Mouse (Mus musculus): ENCODE measurements around the gene Hsf4. TPM values are rescaled to one million over a fixed set of nuclear protein-coding genes. Genes with fewer than 3 reads are reported as not detected.

Hsf4 gene
- polyA plus RNA-seq, 1 experiment from 2014 or later = not detected

DNA sequence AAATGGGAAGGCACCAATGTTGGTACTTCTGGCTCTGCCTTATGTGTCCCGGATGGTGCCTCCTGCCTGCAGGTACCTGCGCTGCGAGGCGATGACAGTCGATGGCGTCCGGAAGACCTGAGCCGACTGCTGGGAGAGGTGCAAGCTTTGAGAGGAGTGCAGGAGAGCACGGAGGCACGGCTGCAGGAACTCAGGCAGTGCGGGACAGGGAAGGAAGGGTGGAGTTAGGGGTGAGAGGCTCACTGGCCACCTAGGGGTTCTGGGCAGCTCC, 1.2 kb downstream of the Hsf4 start:
- Histone ChIP-seq H3K36me3 (no peaks in the 10 kb centered on the region), H3K4me1 (peaks cover 39% of the 10 kb centered on the region), H3K9ac (no peak overlapping the region), H3K4me2 (peak overlapping the region; percentile 96; the same call in 1 of the 2 replicates), H3K9me3 (0 out of 2 replicates have a peak, but pooled peaks cover 6% of the 10 kb centered on the region), H3K27me3 (replicated peaks) (peaks cover 100% of the 10 kb centered on the region), H3K4me3 (peak overlapping the region; percentile 10; the same call in 1 of the 2 replicates), H3K27ac (replicated peaks) (no peak overlapping the region)
- 5% methylated on average over 11 of the region's 11 CpGs for WGBS
- ATAC-seq (ENCODE audit: extremely low read depth, insufficient number of reproducible peaks, low FRiP score, low TSS enrichment) = no peak

GRCm38 (mm10) chr8:105275387-105275786, 5.8 kb downstream of the Hsf4 start:
- no peak for ATAC-seq (ENCODE audit: extremely low read depth, insufficient number of reproducible peaks, low FRiP score, low TSS enrichment)
- Histone ChIP-seq H3K4me2 (peak overlapping the region; percentile 81), H3K27ac (replicated peaks) (no peak overlapping the region), H3K9me3 (no peaks in the 10 kb centered on the region), H3K27me3 (replicated peaks) (peaks cover 100% of the 10 kb centered on the region), H3K36me3 (no peaks in the 10 kb centered on the region), H3K4me3 (peak overlapping the region; percentile 54), H3K4me1 (peaks cover 36% of the 10 kb centered on the region), H3K9ac (peak overlapping the region; percentile 44; the same call in 1 of the 2 replicates)
- 12% methylated on average over 11 of the region's 11 CpGs for WGBS

DNA sequence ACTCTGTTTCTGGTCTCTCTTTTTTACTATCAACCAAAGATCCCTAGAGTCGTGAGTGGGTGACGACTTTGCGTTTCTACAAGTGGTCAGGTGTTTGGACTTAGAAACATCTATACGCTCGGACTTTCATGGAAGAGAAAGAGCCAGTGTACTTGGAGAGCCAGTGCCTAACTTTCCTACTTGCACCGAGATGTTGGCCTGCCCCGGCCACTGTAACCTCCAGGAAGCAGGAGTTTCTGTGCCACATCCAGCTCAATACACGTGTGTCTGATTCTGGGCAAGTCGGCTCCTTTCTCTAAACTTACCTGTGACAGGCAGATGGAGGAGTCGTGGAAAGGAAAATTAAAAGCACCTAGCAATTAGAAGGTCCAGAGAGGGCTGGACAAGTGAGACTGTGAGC, 6.2 kb downstream of the Hsf4 start, which contains the start of gene Nol3:
Gene Nol3 (plus strand): TSS at position 301 of the 400 bp plus-strand sequence.
- no peaks in the 10 kb centered on the region for H3K9me3 ChIP-seq

DNA sequence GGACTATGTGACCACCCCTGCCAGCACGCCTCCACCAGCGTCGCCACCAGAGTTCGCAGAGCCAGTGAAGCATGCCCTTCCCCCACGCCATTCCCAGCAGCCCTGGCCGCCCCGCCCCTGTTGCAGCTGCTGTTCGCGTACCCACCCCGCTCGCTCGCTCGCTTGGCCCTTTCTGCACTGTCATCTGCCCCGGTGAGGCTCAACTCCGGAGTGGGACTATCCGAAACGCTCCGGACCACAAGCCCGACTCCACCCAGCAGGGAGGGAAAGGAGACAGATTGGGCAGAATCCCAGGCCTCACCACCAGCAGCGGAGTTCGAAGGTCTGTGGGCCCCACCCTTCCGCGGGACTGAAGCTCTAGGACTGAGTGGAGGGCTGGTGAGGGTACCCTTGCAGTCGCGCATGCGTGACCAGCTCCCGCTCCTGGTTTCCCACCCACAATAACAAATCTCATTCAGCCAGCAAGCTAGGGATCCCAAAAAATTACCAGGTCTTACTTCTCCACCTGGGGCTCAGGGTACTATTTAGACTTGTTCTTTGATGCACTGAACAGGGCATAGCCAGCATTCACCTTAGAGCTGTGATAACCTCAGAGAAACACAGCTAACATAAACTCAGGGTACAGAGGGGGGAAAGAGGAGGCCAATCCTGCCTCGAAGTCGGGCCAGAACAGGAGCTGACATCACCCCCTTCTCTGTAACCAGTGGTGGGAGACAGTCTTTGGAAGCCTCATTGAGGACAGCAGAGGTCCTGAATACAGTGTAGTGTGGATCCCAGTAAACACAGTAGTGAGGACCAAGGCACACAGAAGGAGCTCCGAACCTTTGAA, 6.9 kb downstream of the Hsf4 start:
- peaks cover 30% of the 10 kb centered on the region for H3K4me1 ChIP-seq
- H3K4me2 ChIP-seq = peak overlapping the region; percentile 81
- ATAC-seq (ENCODE audit: extremely low read depth, insufficient number of reproducible peaks, low FRiP score, low TSS enrichment) = peak; percentile 49
- no peaks in the 10 kb centered on the region for H3K9me3 ChIP-seq
- no peak overlapping the region for H3K27ac ChIP-seq (replicated peaks)
- peak overlapping the region; percentile 77 for H3K9ac ChIP-seq
- peak overlapping the region; percentile 54 for H3K4me3 ChIP-seq
- peaks cover 96% of the 10 kb centered on the region for H3K27me3 ChIP-seq (replicated peaks)
- H3K36me3 ChIP-seq = peaks cover 3% of the 10 kb centered on the region
- 2% methylated on average over 30 of the region's 30 CpGs for WGBS

More for the DNA sequence above, 6.2 kb downstream of the Hsf4 start, which contains the start of gene Nol3:
- no peak for ATAC-seq (ENCODE audit: extremely low read depth, insufficient number of reproducible peaks, low FRiP score, low TSS enrichment)
- Histone ChIP-seq H3K36me3 (no peaks in the 10 kb centered on the region; the same call in 1 of the 2 replicates), H3K27ac (replicated peaks) (no peak within 1 kb of the TSS), H3K27me3 (replicated peaks) (peaks cover 100% of the 10 kb centered on the region), H3K4me1 (peaks cover 32% of the 10 kb centered on the region), H3K9ac (peak within 1 kb of the TSS; percentile 77), H3K4me3 (peak within 1 kb of the TSS; percentile 54), H3K4me2 (peak within 1 kb of the TSS; percentile 81)
- 12% methylated on average over 10 of the region's 10 CpGs for WGBS

DNA sequence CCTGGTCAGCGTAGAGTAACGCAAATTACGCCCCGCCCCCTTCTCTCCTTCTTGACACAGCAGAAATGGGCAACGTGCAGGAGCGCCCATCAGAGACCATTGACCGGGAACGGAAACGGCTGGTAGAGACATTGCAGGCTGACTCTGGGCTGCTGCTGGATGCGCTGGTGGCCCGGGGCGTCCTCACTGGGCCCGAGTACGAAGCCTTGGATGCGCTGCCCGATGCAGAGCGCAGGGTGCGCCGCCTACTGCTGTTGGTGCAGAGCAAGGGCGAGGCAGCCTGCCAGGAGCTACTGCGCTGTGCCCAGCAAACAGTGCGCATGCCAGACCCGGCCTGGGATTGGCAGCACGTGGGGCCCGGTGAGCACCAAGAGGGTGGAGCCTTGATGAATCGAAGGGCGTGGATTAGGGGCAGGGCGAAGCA, 9.3 kb downstream of the Hsf4 start:
- peak overlapping the region; percentile 66 for H3K9ac ChIP-seq
- H3K4me3 ChIP-seq = peak overlapping the region; percentile 41
- peaks cover 16% of the 10 kb centered on the region for H3K36me3 ChIP-seq
- H3K9me3 ChIP-seq = no peaks in the 10 kb centered on the region
- WGBS = 4% methylated on average over 28 of the region's 28 CpGs
- H3K27ac ChIP-seq (replicated peaks) = no peak overlapping the region
- ATAC-seq (ENCODE audit: extremely low read depth, insufficient number of reproducible peaks, low FRiP score, low TSS enrichment) = no peak
- H3K4me2 ChIP-seq = peak overlapping the region; percentile 68
- H3K27me3 ChIP-seq (replicated peaks) = peaks cover 91% of the 10 kb centered on the region
- peaks cover 34% of the 10 kb centered on the region for H3K4me1 ChIP-seq

- 65% methylated on average over 3 of the region's 3 CpGs for WGBS
- H3K27ac ChIP-seq (replicated peaks) = no peak overlapping the region
- ATAC-seq (ENCODE audit: extremely low read depth, insufficient number of reproducible peaks, low FRiP score, low TSS enrichment) = no peak
- H3K4me1 ChIP-seq = peaks cover 30% of the 10 kb centered on the region
- peaks cover 20% of the 10 kb centered on the region for H3K36me3 ChIP-seq
- no peaks in the 10 kb centered on the region for H3K9me3 ChIP-seq
- no peak overlapping the region for H3K4me3 ChIP-seq
- no peak overlapping the region for H3K9ac ChIP-seq
- peaks cover 82% of the 10 kb centered on the region for H3K27me3 ChIP-seq (replicated peaks)
- H3K4me2 ChIP-seq = no peak overlapping the region
Observed at GRCm38 (mm10) chr8:105280567-105280966, 11.0 kb downstream of the Hsf4 start.

DNA sequence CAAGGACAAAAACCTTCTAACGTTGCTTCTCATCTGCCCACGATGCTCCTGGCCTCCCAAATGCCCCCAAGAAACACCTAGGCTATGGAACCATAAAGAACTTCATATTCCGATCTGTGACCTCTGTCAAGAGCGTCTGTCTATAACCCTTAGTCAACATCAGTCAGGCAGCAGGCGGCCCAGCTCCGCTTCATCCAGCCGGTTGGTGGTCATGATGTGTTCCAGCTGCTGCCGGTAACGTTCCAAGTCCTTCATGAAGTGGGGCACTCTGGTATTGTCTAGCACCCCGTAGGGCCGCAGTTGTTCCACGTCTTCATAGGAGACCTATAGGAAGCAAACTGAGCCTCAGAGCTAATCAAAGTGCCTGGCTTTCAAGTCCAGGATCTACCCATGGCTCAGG, 12.2 kb downstream of the Hsf4 start:
- ATAC-seq (ENCODE audit: extremely low read depth, insufficient number of reproducible peaks, low FRiP score, low TSS enrichment) = no peak
- Histone ChIP-seq H3K27ac (replicated peaks) (no peak overlapping the region), H3K36me3 (peaks cover 20% of the 10 kb centered on the region), H3K27me3 (replicated peaks) (peaks cover 78% of the 10 kb centered on the region), H3K4me2 (no peak overlapping the region), H3K9ac (no peak overlapping the region), H3K4me3 (no peak overlapping the region), H3K9me3 (no peaks in the 10 kb centered on the region), H3K4me1 (peaks cover 17% of the 10 kb centered on the region)
- 83% methylated on average over 12 of the region's 12 CpGs for WGBS

DNA sequence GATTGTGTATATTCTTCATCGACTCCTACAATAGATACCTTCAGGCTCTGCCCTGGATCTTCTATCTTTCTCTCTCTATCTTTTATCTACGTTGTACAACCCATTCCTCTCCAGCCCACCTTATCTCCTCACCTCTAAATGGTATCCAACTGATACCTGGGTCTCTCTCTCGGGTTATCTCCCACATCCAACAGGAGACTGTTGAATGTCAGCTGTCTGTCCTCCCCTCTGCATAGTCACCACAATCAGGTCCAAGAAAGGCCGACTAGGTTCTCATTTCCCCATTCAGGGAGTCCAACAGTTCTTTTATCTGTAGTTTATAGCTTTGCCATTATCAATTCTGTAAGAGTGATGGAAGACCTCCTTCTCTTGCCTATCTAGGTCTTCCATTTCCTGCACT, 12.6 kb downstream of the Hsf4 start:
- peaks cover 20% of the 10 kb centered on the region for H3K36me3 ChIP-seq
- peaks cover 17% of the 10 kb centered on the region for H3K4me1 ChIP-seq
- H3K27ac ChIP-seq (replicated peaks) = no peak overlapping the region
- H3K9me3 ChIP-seq = no peaks in the 10 kb centered on the region
- ATAC-seq (ENCODE audit: extremely low read depth, insufficient number of reproducible peaks, low FRiP score, low TSS enrichment) = no peak
- no peak overlapping the region for H3K9ac ChIP-seq
- H3K4me3 ChIP-seq = no peak overlapping the region
- no peak overlapping the region for H3K4me2 ChIP-seq
- peaks cover 74% of the 10 kb centered on the region for H3K27me3 ChIP-seq (replicated peaks)
- 53% methylated on average over 4 of the region's 4 CpGs for WGBS

DNA sequence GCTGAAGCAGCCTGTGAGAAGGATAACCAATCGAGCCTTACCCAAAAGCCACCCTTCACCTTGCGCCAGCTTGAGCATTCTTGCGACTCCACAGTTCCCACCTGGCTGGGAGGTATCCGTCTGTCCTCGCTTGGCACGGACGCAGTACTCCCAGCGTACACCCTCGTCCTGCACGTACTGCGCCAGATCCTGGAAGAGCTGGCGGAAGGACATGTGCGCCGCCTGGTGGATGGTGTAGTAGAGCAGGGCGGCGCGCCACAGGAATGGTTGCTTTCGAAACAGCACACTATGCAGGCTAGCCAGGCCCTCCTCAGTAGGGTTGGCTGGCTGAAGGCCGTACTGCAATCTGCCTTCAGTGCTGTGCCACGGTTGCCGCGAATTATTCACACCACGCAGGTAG, 13.5 kb downstream of the Hsf4 start:
- peaks cover 20% of the 10 kb centered on the region for H3K36me3 ChIP-seq
- no peak overlapping the region for H3K27ac ChIP-seq (replicated peaks)
- no peaks in the 10 kb centered on the region for H3K9me3 ChIP-seq
- H3K4me3 ChIP-seq = 0 out of 2 replicates have a peak overlapping the region, but pooled peaks have one; percentile 8
- ATAC-seq (ENCODE audit: extremely low read depth, insufficient number of reproducible peaks, low FRiP score, low TSS enrichment) = no peak
- H3K4me1 ChIP-seq = peaks cover 18% of the 10 kb centered on the region
- no peak overlapping the region for H3K9ac ChIP-seq
- peaks cover 66% of the 10 kb centered on the region for H3K27me3 ChIP-seq (replicated peaks)
- H3K4me2 ChIP-seq = no peak overlapping the region; the same call in 1 of the 2 replicates
- 25% methylated on average over 23 of the region's 23 CpGs for WGBS

- H3K9me3 ChIP-seq = no peaks in the 10 kb centered on the region
- 44% methylated on average over 12 of the region's 12 CpGs for WGBS
- H3K27ac ChIP-seq (replicated peaks) = no peak overlapping the region
- no peak for ATAC-seq (ENCODE audit: extremely low read depth, insufficient number of reproducible peaks, low FRiP score, low TSS enrichment)
- peaks cover 26% of the 10 kb centered on the region for H3K4me1 ChIP-seq
- no peak overlapping the region for H3K4me3 ChIP-seq
- peaks cover 20% of the 10 kb centered on the region for H3K36me3 ChIP-seq
- no peak overlapping the region for H3K4me2 ChIP-seq
- H3K27me3 ChIP-seq (replicated peaks) = peaks cover 51% of the 10 kb centered on the region
- no peak overlapping the region for H3K9ac ChIP-seq
Observed at GRCm38 (mm10) chr8:105285514-105285913, 15.9 kb downstream of the Hsf4 start.

GRCm38 (mm10) chr8:105286907-105287306, 17.3 kb downstream of the Hsf4 start:
- peaks cover 30% of the 10 kb centered on the region for H3K4me1 ChIP-seq
- H3K36me3 ChIP-seq = peaks cover 13% of the 10 kb centered on the region
- H3K9ac ChIP-seq = no peak overlapping the region
- no peaks in the 10 kb centered on the region for H3K9me3 ChIP-seq
- 87% methylated on average over 4 of the region's 4 CpGs for WGBS
- no peak for ATAC-seq (ENCODE audit: extremely low read depth, insufficient number of reproducible peaks, low FRiP score, low TSS enrichment)
- H3K4me3 ChIP-seq = no peak overlapping the region
- H3K27ac ChIP-seq (replicated peaks) = no peak overlapping the region
- peaks cover 44% of the 10 kb centered on the region for H3K27me3 ChIP-seq (replicated peaks)
- no peak overlapping the region for H3K4me2 ChIP-seq

DNA sequence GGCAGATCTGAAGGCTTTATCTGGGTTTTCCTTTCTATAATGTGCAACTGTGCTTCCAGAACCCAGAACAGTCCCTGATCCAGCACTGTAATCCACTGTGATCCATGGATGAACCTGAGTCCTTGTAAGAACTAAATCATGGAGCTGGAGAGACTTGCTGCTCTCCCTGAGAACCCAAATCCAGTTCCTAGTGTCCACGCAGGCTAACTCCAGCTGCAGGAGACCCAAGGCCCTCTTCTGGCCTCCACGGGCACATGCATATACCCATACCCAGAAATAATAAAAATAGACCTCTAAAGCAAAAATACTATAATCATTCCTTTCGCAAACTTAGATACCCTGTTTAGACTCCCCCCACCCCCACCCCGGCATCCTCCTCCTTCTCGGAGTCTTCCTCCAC, 18.6 kb downstream of the Hsf4 start:
- Histone ChIP-seq H3K36me3 (peaks cover 4% of the 10 kb centered on the region; the same call in 1 of the 2 replicates), H3K27ac (replicated peaks) (no peak overlapping the region), H3K9ac (no peak overlapping the region), H3K4me3 (peak overlapping the region; percentile 59; the same call in 1 of the 2 replicates), H3K4me1 (peaks cover 27% of the 10 kb centered on the region), H3K27me3 (replicated peaks) (peaks cover 44% of the 10 kb centered on the region), H3K4me2 (peak overlapping the region; percentile 90), H3K9me3 (no peaks in the 10 kb centered on the region)
- ATAC-seq (ENCODE audit: extremely low read depth, insufficient number of reproducible peaks, low FRiP score, low TSS enrichment) = no peak
- 86% methylated on average over 5 of the region's 5 CpGs for WGBS

Measured in heart, embryonic 13.5 days (tissue).